ENCODE assay signal across 8 mouse cellular contexts in the genomic region with DNA sequence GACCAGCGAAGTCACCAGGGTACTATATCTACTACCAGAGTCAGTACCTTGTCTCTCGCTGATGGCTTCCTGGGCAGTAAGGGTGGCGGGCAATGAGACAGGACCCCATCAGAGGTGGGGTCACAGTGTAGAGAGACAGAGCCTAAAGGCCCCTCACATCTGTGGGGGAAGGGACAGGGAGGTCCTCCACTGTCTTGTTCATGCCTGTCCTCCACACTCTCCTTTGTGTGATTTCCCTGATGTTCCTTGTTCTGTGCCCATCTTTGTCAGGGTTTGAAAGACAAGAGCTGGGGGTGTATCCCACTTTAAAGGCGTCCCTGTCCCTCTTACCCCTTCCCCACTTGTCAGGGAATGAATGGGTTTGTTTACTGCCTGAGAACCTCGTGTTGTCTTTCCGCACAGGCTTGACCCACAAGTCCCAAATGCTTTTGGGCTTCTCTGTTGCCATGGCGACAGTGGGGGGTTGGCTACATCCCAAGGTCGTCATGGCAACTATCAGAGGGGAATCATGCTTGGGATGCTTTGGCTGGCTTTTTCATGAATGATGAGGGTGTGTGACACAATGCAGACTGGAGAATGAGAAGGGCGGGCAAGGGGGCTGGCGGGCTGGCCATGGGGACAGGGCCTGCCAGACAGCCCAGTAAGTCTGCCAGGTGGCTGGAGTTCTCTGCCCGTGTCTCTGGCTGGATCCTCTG. TPM values are rescaled to one million over a fixed set of nuclear protein-coding genes. Genes with fewer than 3 reads are reported as not detected.
DNase-seq lines count a peak whose midpoint lies in the region; ATAC-seq lines count a peak whose summit lies in the region.

No protein-coding gene starts in this region.

- ATAC-seq in intestine, embryonic 15.5 days, result 0 out of 2 replicates have a peak, but pooled peaks have one; percentile 5

- peak overlapping the region; percentile 83 for H3K27ac ChIP-seq in intestine, embryonic 15.5 days
- H3K27ac ChIP-seq in midbrain, embryonic 10.5 days (replicated peaks), result peak overlapping the region; percentile 88

- 33% methylated on average over 11 of the region's 11 CpGs for WGBS in intestine, embryonic 15.5 days
- WGBS in midbrain, embryonic 10.5 days, result 20% methylated on average over 11 of the region's 11 CpGs

- peak overlapping the region; percentile 55 for H3K4me2 ChIP-seq in intestine, embryonic 15.5 days (replicated peaks)

- H3K27me3 ChIP-seq in intestine, embryonic 15.5 days (replicated peaks), result no peaks in the 10 kb centered on the region
- peaks cover 25% of the 10 kb centered on the region for H3K27me3 ChIP-seq in midbrain, embryonic 10.5 days (ENCODE audit: low read depth, poor library complexity, severe bottlenecking)

- intact Hi-C loops in gastrocnemius, postnatal 14 days (cut with DNase I; ENCODE audit: low total_unique reads), result no loop called here

- no peaks in the 10 kb centered on the region for H3K9me3 ChIP-seq in intestine, embryonic 15.5 days
- no peaks in the 10 kb centered on the region for H3K9me3 ChIP-seq in midbrain, embryonic 10.5 days (replicated peaks)

- H3K36me3 ChIP-seq in intestine, embryonic 15.5 days, result peaks cover 14% of the 10 kb centered on the region
- H3K36me3 ChIP-seq in midbrain, embryonic 10.5 days, result peaks cover 29% of the 10 kb centered on the region

- DNase-seq in adrenal gland, adult 18-20 months (ENCODE audit: low spot score in 2 of 2), result peak; percentile 87 to 92
- peak; percentile 94 for DNase-seq in embryo, embryonic 10.5 days (ENCODE audit: low spot score)
- peak; percentile 79 for DNase-seq in gastrocnemius, postnatal 14 days
- DNase-seq in left cerebral cortex, adult 9 months (ENCODE audit: low spot score in 2 of 2), result peak; percentile 62 to 84
- DNase-seq in midbrain, embryonic 10.5 days (ENCODE audit: low spot score), result peak; percentile 88
- peak; percentile 90 for DNase-seq in right cerebral cortex, postnatal 4 days
- no peak for DNase-seq in B cell, adult 2 months

- H3K4me3 ChIP-seq in intestine, embryonic 15.5 days (replicated peaks), result peak overlapping the region; percentile 20; the same call in 1 of the 2 replicates
- H3K4me3 ChIP-seq in midbrain, embryonic 10.5 days, result peak overlapping the region; percentile 46

- H3K4me1 ChIP-seq in intestine, embryonic 15.5 days (replicated peaks), result peaks cover 55% of the 10 kb centered on the region
- H3K4me1 ChIP-seq in midbrain, embryonic 10.5 days, result peaks cover 71% of the 10 kb centered on the region

- H3K9ac ChIP-seq in intestine, embryonic 15.5 days, result peak overlapping the region; percentile 23; the same call in 1 of the 2 replicates

RNA-seq across cellular contexts. Expression of a gene that starts 6.3 kb away (rescaled TPM):
- 10 to 100 TPM; 28.8 to 39.0 TPM for total RNA-seq in adrenal gland, adult 18-20 months (2021)
- total RNA-seq in gastrocnemius, postnatal 14 days (2021), result 10 to 100 TPM; 11.1 to 13.6 TPM
- polyA plus RNA-seq in intestine, embryonic 15.5 days (2015; fragmentation: Nextera tagmentation; extraction: Ambion mirVana), result 17.6 and 20.7 TPM in 2 replicates
- 9.7 and 9.9 TPM in 2 replicates for polyA plus RNA-seq in midbrain, embryonic 10.5 days (2016; fragmentation: Nextera tagmentation; extraction: Ambion mirVana)

RNA-seq across cellular contexts. Expression of a gene that starts 22.1 kb away (rescaled TPM):
- 1 to 10 TPM in 1 of 2 experiments, under 1 TPM in 1; 0.33 to 1.3 TPM for total RNA-seq in adrenal gland, adult 18-20 months (2021)
- total RNA-seq in gastrocnemius, postnatal 14 days (2021), result under 1 TPM; 0.45 to 0.55 TPM
- polyA plus RNA-seq in intestine, embryonic 15.5 days (2015; fragmentation: Nextera tagmentation; extraction: Ambion mirVana), result 57.7 and 68.4 TPM in 2 replicates
- 0.84 and 1.2 TPM in 2 replicates for polyA plus RNA-seq in midbrain, embryonic 10.5 days (2016; fragmentation: Nextera tagmentation; extraction: Ambion mirVana)

RNA-seq across cellular contexts. Expression of a gene that starts 22.1 kb away (rescaled TPM):
- 10 to 100 TPM; 47.8 to 53.5 TPM for total RNA-seq in adrenal gland, adult 18-20 months (2021)
- 10 to 100 TPM; 36.1 to 36.4 TPM for total RNA-seq in gastrocnemius, postnatal 14 days (2021)
- 22.2 and 25.4 TPM in 2 replicates for polyA plus RNA-seq in intestine, embryonic 15.5 days (2015; fragmentation: Nextera tagmentation; extraction: Ambion mirVana)
- polyA plus RNA-seq in midbrain, embryonic 10.5 days (2016; fragmentation: Nextera tagmentation; extraction: Ambion mirVana), result 33.4 and 34.7 TPM in 2 replicates

RNA-seq across cellular contexts. Expression of a gene that starts 28.6 kb away (rescaled TPM):
- not detected for total RNA-seq in adrenal gland, adult 18-20 months (2021)
- total RNA-seq in gastrocnemius, postnatal 14 days (2021), result not detected
- 0.29 TPM in 1 of 2 replicates, not detected in the other for polyA plus RNA-seq in intestine, embryonic 15.5 days (2015; fragmentation: Nextera tagmentation; extraction: Ambion mirVana)
- not detected in 2 replicates for polyA plus RNA-seq in midbrain, embryonic 10.5 days (2016; fragmentation: Nextera tagmentation; extraction: Ambion mirVana)

RNA-seq across cellular contexts. Expression of a gene that starts 29.1 kb away (rescaled TPM):
- 10 to 100 TPM; 18.3 to 19.9 TPM for total RNA-seq in adrenal gland, adult 18-20 months (2021)
- 1 to 10 TPM; 7.5 to 8.8 TPM for total RNA-seq in gastrocnemius, postnatal 14 days (2021)
- polyA plus RNA-seq in intestine, embryonic 15.5 days (2015; fragmentation: Nextera tagmentation; extraction: Ambion mirVana), result 80.0 and 80.2 TPM in 2 replicates
- polyA plus RNA-seq in midbrain, embryonic 10.5 days (2016; fragmentation: Nextera tagmentation; extraction: Ambion mirVana), result 100 and 102 TPM in 2 replicates

Comparison
In these comparisons a context has a peak if more than half of its experiments do, and no peak if none do; other contexts are left out.
1. DNase-seq: peak in adrenal gland, adult 18-20 months (2 of 2), embryo, embryonic 10.5 days (single experiment), gastrocnemius, postnatal 14 days (single experiment), left cerebral cortex, adult 9 months (2 of 2), midbrain, embryonic 10.5 days (single experiment) and right cerebral cortex, postnatal 4 days (single experiment); none in B cell, adult 2 months (0 of 2).